Mouse (Mus musculus): ENCODE results near the gene Slc25a10.
"Not testable (repeated sequence)": the region's sequence is repeated elsewhere in the genome, so short reads cannot be mapped to it uniquely, and the experiment has no call there.

The Slc25a10 gene

GRCm38 (mm10) chr11:120510375-120511030, 18.9 kb downstream of the Slc25a10 start:
- DNase-seq (ENCODE audit: low read depth): no peak

GRCm38 (mm10) chr11:120512790-120513453, 21.3 kb downstream of the Slc25a10 start:
- no peak for DNase-seq (ENCODE audit: low read depth)

GRCm38 (mm10) chr11:120514262-120514661, 22.6 kb downstream of the Slc25a10 start:
- DNase-seq (ENCODE audit: low read depth): not testable (repeated sequence)

- no peak for DNase-seq (ENCODE audit: low read depth)
These were observed 24.0 kb downstream of the Slc25a10 start for GRCm38 (mm10) chr11:120515611-120516010.

- no peak for DNase-seq (ENCODE audit: low read depth)
These were observed 25.5 kb downstream of the Slc25a10 start for GRCm38 (mm10) chr11:120517147-120517546.

- DNase-seq (ENCODE audit: low read depth): peak; percentile 81
These were observed 26.4 kb downstream of the Slc25a10 start for GRCm38 (mm10) chr11:120518027-120518426.

- no peak for DNase-seq (ENCODE audit: low read depth)
These were observed 26.9 kb downstream of the Slc25a10 start for GRCm38 (mm10) chr11:120518558-120518957.

GRCm38 (mm10) chr11:120519738-120520137, 28.1 kb downstream of the Slc25a10 start:
- peak; percentile 45 for DNase-seq (ENCODE audit: low read depth)

- DNase-seq (ENCODE audit: low read depth): no peak
These were observed 28.9 kb downstream of the Slc25a10 start for GRCm38 (mm10) chr11:120520498-120520897.

- no peak for DNase-seq (ENCODE audit: low read depth)
These were observed 29.4 kb downstream of the Slc25a10 start for GRCm38 (mm10) chr11:120520967-120521540.

GRCm38 (mm10) chr11:120522581-120522980, 30.9 kb downstream of the Slc25a10 start:
- no peak for DNase-seq (ENCODE audit: low read depth)

- DNase-seq (ENCODE audit: low read depth): no peak
These were observed 34.3 kb downstream of the Slc25a10 start for GRCm38 (mm10) chr11:120525959-120526358.

GRCm38 (mm10) chr11:120527690-120528354, 36.2 kb downstream of the Slc25a10 start:
- DNase-seq (ENCODE audit: low read depth): no peak

GRCm38 (mm10) chr11:120528903-120529302, 37.3 kb downstream of the Slc25a10 start:
- no peak for DNase-seq (ENCODE audit: low read depth)

- DNase-seq (ENCODE audit: low read depth): no peak
These were observed 38.7 kb downstream of the Slc25a10 start, which contains the start of gene Gcgr for GRCm38 (mm10) chr11:120530085-120530964. TSS of gene Gcgr (plus strand) at chr11:120530699.

GRCm38 (mm10) chr11:120531646-120532045, 40.0 kb downstream of the Slc25a10 start:
- no peak for DNase-seq (ENCODE audit: low read depth)

GRCm38 (mm10) chr11:120534093-120534492, 42.5 kb downstream of the Slc25a10 start:
- DNase-seq (ENCODE audit: low read depth): no peak

GRCm38 (mm10) chr11:120535145-120535544, 43.5 kb downstream of the Slc25a10 start:
- DNase-seq (ENCODE audit: low read depth): no peak

GRCm38 (mm10) chr11:120535804-120536203, 44.2 kb downstream of the Slc25a10 start:
- no peak for DNase-seq (ENCODE audit: low read depth)

GRCm38 (mm10) chr11:120538485-120538884, 46.8 kb downstream of the Slc25a10 start:
- no peak for DNase-seq (ENCODE audit: low read depth)

GRCm38 (mm10) chr11:120538955-120539284, 47.3 kb downstream of the Slc25a10 start:
- no peak for DNase-seq (ENCODE audit: low read depth)

Measured in fibroblast of lung, adult 2 months (primary cell).